Mouse (Mus musculus) embryonic fibroblast, embryonic 13.5 days (primary cell): ENCODE measurements around the gene Fam53a.

Experiments
- CTCF ChIP-seq: IDR thresholded peaks from 2 replicates; pipeline ENCODE4 v1.5.1; 2011; ENCODE audit warnings: mild to moderate bottlenecking, control low read depth, low read length, moderate library complexity, borderline replicate concordance; ENCODE audit not compliant: insufficient read depth
- POLR2A ChIP-seq: IDR thresholded peaks from 2 replicates; pipeline ENCODE4 v1.6.1; 2011; ENCODE audit warnings: low read depth, mild to moderate bottlenecking, control low read depth, low read length, moderate library complexity

DNA sequence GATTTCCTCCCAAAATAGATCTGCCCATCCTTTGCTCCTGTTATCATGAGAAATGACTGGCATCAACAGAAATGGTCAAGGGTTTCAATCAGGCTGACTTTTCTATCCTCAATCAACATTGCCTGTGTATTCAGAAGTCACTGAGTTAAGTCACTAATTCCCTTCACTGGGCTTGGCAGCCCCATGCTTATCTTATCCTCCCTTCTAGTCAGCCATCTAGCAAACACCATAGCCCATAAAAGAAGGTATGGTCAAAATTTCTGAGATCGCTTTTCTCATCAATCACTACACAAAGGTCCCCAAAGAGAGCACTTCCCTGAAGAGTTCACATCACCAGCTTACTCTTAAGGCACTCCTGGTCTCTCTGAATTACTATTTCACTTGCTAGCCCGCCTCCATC lies 21.6 kb upstream of the Fam53a start:
- TF ChIP-seq POLR2A: no peak
- TF ChIP-seq CTCF: no peak
